Mouse (Mus musculus): ENCODE results near the gene Golt1a.

The Golt1a gene

GRCm38 (mm10) chr1:133309652-133310267, at the start of gene Golt1a:
Gene Golt1a, plus strand, starts transcription at chr1:133309800.
- no peak for DNase-seq

GRCm38 (mm10) chr1:133262628-133263027, 47.0 kb upstream of the Golt1a start:
- DNase-seq: no peak

- peak; percentile 40 for DNase-seq
These were observed 46.5 kb upstream of the Golt1a start for GRCm38 (mm10) chr1:133263134-133263533.

GRCm38 (mm10) chr1:133264367-133264766, 45.2 kb upstream of the Golt1a start:
- DNase-seq: no peak

GRCm38 (mm10) chr1:133265114-133265766, 44.4 kb upstream of the Golt1a start:
- DNase-seq: no peak

GRCm38 (mm10) chr1:133267094-133267493, 42.5 kb upstream of the Golt1a start:
- no peak for DNase-seq

- DNase-seq: peak; percentile 45
These were observed 41.6 kb upstream of the Golt1a start for GRCm38 (mm10) chr1:133267813-133268492.

GRCm38 (mm10) chr1:133268503-133268902, 41.1 kb upstream of the Golt1a start:
- DNase-seq: no peak

- DNase-seq: no peak
These were observed 39.3 kb upstream of the Golt1a start for GRCm38 (mm10) chr1:133270336-133270735.

- no peak for DNase-seq
These were observed 35.4 kb upstream of the Golt1a start for GRCm38 (mm10) chr1:133274163-133274562.

- DNase-seq: no peak
These were observed 32.6 kb upstream of the Golt1a start for GRCm38 (mm10) chr1:133276983-133277382.

GRCm38 (mm10) chr1:133278539-133278938, 31.1 kb upstream of the Golt1a start:
- no peak for DNase-seq

- DNase-seq: no peak
These were observed 30.5 kb upstream of the Golt1a start for GRCm38 (mm10) chr1:133278946-133279631.

GRCm38 (mm10) chr1:133279632-133280093, 29.9 kb upstream of the Golt1a start:
- DNase-seq: no peak

- DNase-seq: no peak
These were observed 29.1 kb upstream of the Golt1a start for GRCm38 (mm10) chr1:133280537-133280936.

GRCm38 (mm10) chr1:133285907-133286306, 23.7 kb upstream of the Golt1a start:
- no peak for DNase-seq

GRCm38 (mm10) chr1:133287051-133287450, 22.5 kb upstream of the Golt1a start:
- no peak for DNase-seq

GRCm38 (mm10) chr1:133287880-133288279, 21.7 kb upstream of the Golt1a start:
- DNase-seq: no peak

GRCm38 (mm10) chr1:133291888-133292287, 17.7 kb upstream of the Golt1a start:
- no peak for DNase-seq

- no peak for DNase-seq
These were observed 17.0 kb upstream of the Golt1a start for GRCm38 (mm10) chr1:133292608-133293007.

GRCm38 (mm10) chr1:133296376-133296775, 13.2 kb upstream of the Golt1a start:
- DNase-seq: peak; percentile 73

- DNase-seq: no peak
These were observed 10.8 kb upstream of the Golt1a start for GRCm38 (mm10) chr1:133298816-133299215.

GRCm38 (mm10) chr1:133302540-133302939, 7.1 kb upstream of the Golt1a start:
- peak; percentile 33 for DNase-seq

All from cerebellum, adult 9-11 months (tissue).